Mouse (Mus musculus) lung, adult 2 months (tissue): ENCODE measurements around the gene BC005537. TPM values are rescaled to one million over a fixed set of nuclear protein-coding genes. Genes with fewer than 3 reads are reported as not detected.
A peak's percentile ranks its signal among the peaks of the same experiment; 100 is the strongest.

Source experiments
- DNase-seq: peaks from one replicate; pipeline ENCODE4 v3.0.0; 2022
- H3K4me1 ChIP-seq: fragments of 200-500 bp; 2 replicates; pipeline ENCODE4 v1.6.1; 2011; ENCODE audit warnings: low read length; ENCODE audit not compliant: control insufficient read depth, insufficient read depth
- H3K4me3 ChIP-seq: fragments of 200-500 bp; replicated peaks from 2 replicates; pipeline ENCODE3; 2011; ENCODE audit warnings: low read depth, mild to moderate bottlenecking, control low read depth, low read length; ENCODE audit errors: extremely low read depth
- CTCF ChIP-seq: fragments of 200-500 bp; IDR thresholded peaks from 2 replicates; pipeline ENCODE4 v1.5.1; 2011; ENCODE audit warnings: mild to moderate bottlenecking, low read length, control low read depth; ENCODE audit not compliant: insufficient read depth
- POLR2A ChIP-seq: fragments of 200-500 bp; IDR thresholded peaks from 2 replicates; pipeline ENCODE4 v1.6.1; 2011; ENCODE audit warnings: low read depth, mild to moderate bottlenecking, control low read depth, low read length, borderline replicate concordance; ENCODE audit errors: extremely low read depth
- WGBS: fragments of 180-500 bp; shearing (Covaris S2); methylation state at CpG from one replicate; pipeline ENCODE4 v1.1.7; 2018; 5-methylcytosine and 5-hydroxymethylcytosine counted together
- polyA plus RNA-seq: library from polyadenylated mRNA; depleted of rRNA; stranded (reverse); fragments of >200 nt; gene quantifications from 2 replicates; pipeline ENCODE4 v1.2.3, GENCODE M21; 2012; rRNA removed

The BC005537 gene
- polyA plus RNA-seq, 1 experiment: 34.5 TPM

GRCm38 (mm10) chr13:24839831-24840230 is 38.4 kb downstream of the BC005537 start:
- Histone ChIP-seq H3K4me1 (no peaks in the 10 kb centered on the region), H3K4me3 (no peak overlapping the region)
- no peak for TF ChIP-seq POLR2A
- TF ChIP-seq CTCF: no peak
- no peak for DNase-seq
- 57% methylated on average over 3 of the region's 3 CpGs for WGBS

- Histone ChIP-seq H3K4me3 (no peak overlapping the region), H3K4me1 (no peaks in the 10 kb centered on the region)
- no peak for DNase-seq
- WGBS: 74% methylated on average over 3 of the region's 3 CpGs
- TF ChIP-seq CTCF (no peak), POLR2A (no peak)
Observed at GRCm38 (mm10) chr13:24841702-24842101, 40.2 kb downstream of the BC005537 start.

- TF ChIP-seq POLR2A (no peak), CTCF (no peak)
- no peak for DNase-seq
- no peaks in the 10 kb centered on the region for H3K4me1 ChIP-seq
- WGBS: 18% methylated on average over 40 of the region's 40 CpGs
- no peak within 1 kb of the TSS for H3K4me3 ChIP-seq
Observed at GRCm38 (mm10) chr13:24844983-24845955, 43.8 kb downstream of the BC005537 start, which contains the start of gene D130043K22Rik. D130043K22Rik (plus strand) TSS chr13:24845135.

- no peak for DNase-seq
- H3K4me1 ChIP-seq: no peaks in the 10 kb centered on the region
- H3K4me3 ChIP-seq: no peak overlapping the region
- 83% methylated on average over 4 of the region's 4 CpGs for WGBS
- TF ChIP-seq POLR2A (no peak), CTCF (no peak)
Observed at GRCm38 (mm10) chr13:24849318-24849717, 47.9 kb downstream of the BC005537 start.

- H3K4me1 ChIP-seq: no peaks in the 10 kb centered on the region
- no peak for TF ChIP-seq POLR2A
- WGBS: 88% methylated on average over 2 of the region's 2 CpGs
- DNase-seq: no peak
- H3K4me3 ChIP-seq: no peak overlapping the region
Observed at GRCm38 (mm10) chr13:24851989-24852388, 50.5 kb downstream of the BC005537 start.

GRCm38 (mm10) chr13:24852570-24852969 is 51.1 kb downstream of the BC005537 start:
- H3K4me1 ChIP-seq: no peaks in the 10 kb centered on the region
- no peak overlapping the region for H3K4me3 ChIP-seq
- WGBS: 66% methylated on average over 3 of the region's 3 CpGs
- DNase-seq: no peak
- TF ChIP-seq CTCF (no peak), POLR2A (no peak)

- TF ChIP-seq POLR2A: no peak
- Histone ChIP-seq H3K4me3 (no peak overlapping the region), H3K4me1 (0 out of 2 replicates have a peak, but pooled peaks cover 2% of the 10 kb centered on the region)
- no peak for DNase-seq
Observed at GRCm38 (mm10) chr13:24859115-24859514, 57.7 kb downstream of the BC005537 start.

- no peak overlapping the region for H3K4me3 ChIP-seq
- no peak for TF ChIP-seq POLR2A
- TF ChIP-seq CTCF: no peak
- 0 out of 2 replicates have a peak, but pooled peaks cover 2% of the 10 kb centered on the region for H3K4me1 ChIP-seq
- WGBS: 71% methylated on average over 12 of the region's 12 CpGs
- no peak for DNase-seq
Observed at GRCm38 (mm10) chr13:24861084-24861483, 59.6 kb downstream of the BC005537 start.

- WGBS: 32% methylated on average over 7 of the region's 7 CpGs
Observed at GRCm38 (mm10) chr13:24862021-24862420, 60.6 kb downstream of the BC005537 start.

GRCm38 (mm10) chr13:24862520-24862919 is 61.1 kb downstream of the BC005537 start:
- Histone ChIP-seq H3K4me1 (0 out of 2 replicates have a peak, but pooled peaks cover 2% of the 10 kb centered on the region), H3K4me3 (no peak overlapping the region)
- peak; percentile 56 for DNase-seq
- 53% methylated on average over 7 of the region's 7 CpGs for whole genome bisulfite sequencing
- TF ChIP-seq CTCF: peak; percentile 59
- TF ChIP-seq POLR2A: no peak

More at GRCm38 (mm10) chr13:24862021-24862420, 60.6 kb downstream of the BC005537 start:
- H3K4me3 ChIP-seq: no peak overlapping the region
- no peak for DNase-seq
- TF ChIP-seq POLR2A: no peak
- no peak for TF ChIP-seq CTCF
- H3K4me1 ChIP-seq: 0 out of 2 replicates have a peak, but pooled peaks cover 2% of the 10 kb centered on the region

Other genes with a start within 250 kb of the BC005537 start
- gene Ripor2, start 219.5 kb upstream of the BC005537 start, polyA plus RNA-seq: 5.3 and 8.8 TPM in 2 replicates
- gene Armh2, start 60.4 kb upstream of the BC005537 start, polyA plus RNA-seq: not detected in 2 replicates
- 2.2 and 3.2 TPM in 2 replicates for gene Gmnn, start 39.7 kb upstream of the BC005537 start, polyA plus RNA-seq
- gene Acot13, start 29.9 kb downstream of the BC005537 start, polyA plus RNA-seq: 32.3 and 32.6 TPM in 2 replicates
- gene Tdp2, start 30.0 kb downstream of the BC005537 start, polyA plus RNA-seq: 8.9 and 12.7 TPM in 2 replicates
- 0.71 and 0.86 TPM in 2 replicates for gene D130043K22Rik, start 43.5 kb downstream of the BC005537 start, polyA plus RNA-seq
- gene Aldh5a1, start 136.0 kb downstream of the BC005537 start, polyA plus RNA-seq: 3.8 TPM in 2 replicates
- gene Gpld1, start 141.5 kb downstream of the BC005537 start, polyA plus RNA-seq: 1.8 and 9.0 TPM in 2 replicates
- 16.6 and 19.5 TPM in 2 replicates for gene Mrs2, start 218.7 kb downstream of the BC005537 start, polyA plus RNA-seq